Mouse (Mus musculus): ENCODE data around the gene Nbl1. TPM values are rescaled to one million over a fixed set of nuclear protein-coding genes. Genes with fewer than 3 reads are reported as not detected.

Nbl1 gene
- total and polyA plus RNA-seq, 3 experiments, result 0.14 TPM; not detected in 2

DNA sequence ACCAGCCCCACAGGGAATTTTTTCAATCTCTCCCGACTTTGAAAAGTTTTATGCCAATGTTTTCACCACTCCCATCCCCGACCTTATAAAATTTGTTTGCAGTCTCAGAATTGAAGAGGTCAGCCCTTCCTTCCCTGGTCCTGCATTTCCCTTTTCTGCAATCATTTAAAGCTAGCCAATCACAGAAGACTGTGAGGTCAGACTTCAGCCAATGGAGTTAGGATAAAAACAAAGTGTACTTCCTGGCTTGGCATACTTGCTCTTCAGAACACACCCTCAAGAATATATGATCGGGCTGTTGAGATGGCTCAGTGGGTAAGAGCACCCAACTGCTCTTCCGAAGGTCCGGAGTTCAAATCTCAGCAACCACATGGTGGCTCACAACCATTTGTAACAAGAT lies 40.3 kb upstream of the Nbl1 start:
- no peaks in the 10 kb centered on the region for H3K27me3 ChIP-seq (ENCODE audit: control insufficient read depth in 1 of 2, insufficient read depth in 2 of 2, low read length in 2 of 2)
- peaks cover 3 to 10% of the 10 kb centered on the region in 2 experiments for H3K4me1 ChIP-seq (ENCODE audit: control insufficient read depth in 1 of 2, insufficient read depth in 2 of 2, low read length in 2 of 2)
- peaks cover 26% of the 10 kb centered on the region for H3K79me2 ChIP-seq (ENCODE audit: control insufficient read depth, insufficient read depth, low read length, poor library complexity)
- no peak overlapping the region for H3K9ac ChIP-seq (ENCODE audit: control insufficient read depth, low read depth, low read length, poor library complexity, severe bottlenecking)
- peak; percentile 76 for DNase-seq (ENCODE audit: low read depth, low spot score)
- H3K4me3 ChIP-seq (ENCODE audit: control insufficient read depth in 1 of 2, insufficient read depth in 1 of 2, low read depth in 2 of 2, low read length in 2 of 2), result no peak overlapping the region
- no peak for TF ChIP-seq USF2 (IDR thresholded peaks at IDR 0.05; ENCODE audit: borderline replicate concordance in 1 of 2, insufficient read depth in 1 of 2, low read depth in 1 of 2, low read length in 2 of 2)
- TF ChIP-seq NELFE (IDR thresholded peaks at IDR 0.05; ENCODE audit: low read depth, low read length), result no peak
- peak; percentile 61; the same call in 1 of the 2 replicates for TF ChIP-seq ELF1 (IDR thresholded peaks at IDR 0.05; ENCODE audit: low read depth, low read length)
- H3K36me3 ChIP-seq (ENCODE audit: control insufficient read depth in 1 of 2, insufficient read depth in 2 of 2, low read length in 2 of 2), result peaks cover 0 to 15% of the 10 kb centered on the region in 2 experiments; a peak in 2 of 4 replicates
- no peak overlapping the region for H3K27ac ChIP-seq (ENCODE audit: control insufficient read depth, low read depth, low read length)
- no peaks in the 10 kb centered on the region for H3K9me3 ChIP-seq (replicated peaks; ENCODE audit: insufficient read depth, low read length)

DNA sequence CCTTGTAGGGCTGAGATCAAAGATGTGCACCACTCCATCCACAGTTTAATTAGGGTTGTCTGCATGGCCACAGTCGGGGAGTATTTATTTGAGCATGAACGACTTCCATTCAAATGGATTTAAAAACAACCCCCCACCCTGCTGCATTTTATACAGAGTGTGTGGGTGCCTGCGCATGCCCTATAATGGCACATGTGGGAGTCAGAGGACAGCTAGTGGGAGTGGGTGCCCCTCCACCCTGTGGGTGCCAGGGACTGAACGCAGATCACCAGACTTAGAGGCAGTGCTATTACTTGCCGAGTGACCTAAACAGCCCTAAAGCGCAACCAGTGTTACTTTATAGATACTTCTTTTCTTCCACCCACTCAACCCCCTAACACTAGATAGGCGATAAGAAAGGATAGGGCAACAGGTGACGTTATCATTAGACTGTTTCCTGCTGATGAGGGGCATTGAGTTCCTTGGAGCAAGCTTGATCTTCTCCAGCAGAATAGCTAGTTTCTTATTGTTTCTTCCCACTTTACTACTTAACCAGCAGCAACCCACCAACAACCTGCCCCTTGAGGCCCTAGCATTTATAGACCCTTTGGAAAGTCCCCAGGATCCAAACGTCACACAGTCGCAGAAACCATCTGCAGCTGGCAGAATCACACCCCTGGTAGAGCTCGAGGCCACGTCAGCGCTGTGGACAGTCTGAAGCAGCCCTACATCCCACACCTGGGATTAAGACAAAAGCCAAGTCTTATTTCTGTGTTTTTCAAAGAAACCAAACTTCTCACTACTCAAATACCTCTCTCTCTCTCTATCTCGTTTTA lies 39.3 kb upstream of the Nbl1 start:
- H3K79me2 ChIP-seq (ENCODE audit: control insufficient read depth, insufficient read depth, low read length, poor library complexity), result peaks cover 35% of the 10 kb centered on the region
- H3K4me1 ChIP-seq (ENCODE audit: control insufficient read depth in 1 of 2, insufficient read depth in 2 of 2, low read length in 2 of 2), result peaks cover 3 to 10% of the 10 kb centered on the region in 2 experiments
- H3K27me3 ChIP-seq (ENCODE audit: control insufficient read depth in 1 of 2, insufficient read depth in 2 of 2, low read length in 2 of 2), result no peaks in the 10 kb centered on the region
- peak overlapping the region; percentile 97 for H3K27ac ChIP-seq (ENCODE audit: control insufficient read depth, low read depth, low read length)
- DNase-seq (ENCODE audit: low read depth, low spot score), result peak; percentile 87
- peak overlapping the region; percentile 68 for H3K9ac ChIP-seq (ENCODE audit: control insufficient read depth, low read depth, low read length, poor library complexity, severe bottlenecking)
- peak overlapping the region; percentile 50 to 59 for H3K4me3 ChIP-seq (ENCODE audit: control insufficient read depth in 1 of 2, insufficient read depth in 1 of 2, low read depth in 2 of 2, low read length in 2 of 2)
- peaks cover 0 to 15% of the 10 kb centered on the region in 2 experiments; a peak in 2 of 4 replicates for H3K36me3 ChIP-seq (ENCODE audit: control insufficient read depth in 1 of 2, insufficient read depth in 2 of 2, low read length in 2 of 2)
- no peaks in the 10 kb centered on the region for H3K9me3 ChIP-seq (replicated peaks; ENCODE audit: insufficient read depth, low read length)
- peak; percentile 88 for TF ChIP-seq SIN3A (IDR thresholded peaks at IDR 0.05; ENCODE audit: low read length)
- TF ChIP-seq GATA1 (IDR thresholded peaks at IDR 0.05; ENCODE audit: low read depth, low read length), result peak; percentile 96
- no peak for TF ChIP-seq ZMIZ1 (IDR thresholded peaks at IDR 0.05; ENCODE audit: low read depth, low read length)
- peak; percentile 86 for TF ChIP-seq TCF12 (IDR thresholded peaks at IDR 0.05; ENCODE audit: low read depth, low read length)
- TF ChIP-seq MAX (IDR thresholded peaks at IDR 0.05; ENCODE audit: low read length), result peak; percentile 26; the same call in 1 of the 2 replicates
- TF ChIP-seq MYB (IDR thresholded peaks at IDR 0.05; ENCODE audit: low read depth, low read length), result no peak
- TF ChIP-seq ELF1 (IDR thresholded peaks at IDR 0.05; ENCODE audit: low read depth, low read length), result 0 out of 2 replicates have a peak, but pooled peaks have one; percentile 12
- TF ChIP-seq POLR2AphosphoS5 (IDR thresholded peaks at IDR 0.05; ENCODE audit: borderline replicate concordance, low read depth, low read length), result no peak
- TF ChIP-seq E2F4 (IDR thresholded peaks at IDR 0.05; ENCODE audit: borderline replicate concordance, low read depth, low read length), result no peak
- peak; percentile 48; the same call in 1 of the 2 replicates for TF ChIP-seq MYC (IDR thresholded peaks at IDR 0.05; ENCODE audit: low read depth, low read length)
- no peak for TF ChIP-seq CTCF (IDR thresholded peaks at IDR 0.05 in 2 of 3, conservative IDR thresholded peaks at IDR 0.05 in 1 of 3; ENCODE audit: control insufficient read depth in 1 of 3, insufficient read depth in 1 of 3, low read depth in 2 of 3, low read length in 3 of 3, poor library complexity in 1 of 3, severe bottlenecking in 1 of 3)
- TF ChIP-seq BHLHE40 (IDR thresholded peaks at IDR 0.05; ENCODE audit: borderline replicate concordance, low read depth, low read length), result peak; percentile 73
- no peak; the same call in 1 of the 2 replicates for TF ChIP-seq MAFK (IDR thresholded peaks at IDR 0.05; ENCODE audit: borderline replicate concordance, low read depth, low read length)
- no peak for TF ChIP-seq CHD1 (IDR thresholded peaks at IDR 0.05; ENCODE audit: low read depth, low read length)
- peak in 1 of 2 experiments; percentile 47; a peak in 1 of 4 replicates for TF ChIP-seq POLR2A (IDR thresholded peaks at IDR 0.05; ENCODE audit: control insufficient read depth in 1 of 2, insufficient read depth in 1 of 2, low read depth in 1 of 2, low read length in 2 of 2, poor library complexity in 1 of 2)
- peak; percentile 90 for TF ChIP-seq ETS1 (IDR thresholded peaks at IDR 0.05; ENCODE audit: low read depth, low read length)
- TF ChIP-seq MXI1 (IDR thresholded peaks at IDR 0.05; ENCODE audit: low read depth, low read length), result no peak
- peak; percentile 65; the same call in 1 of the 2 replicates for TF ChIP-seq NRF1 (IDR thresholded peaks at IDR 0.05; ENCODE audit: insufficient read depth, low read depth, low read length, poor library complexity, severe bottlenecking)
- no peak for TF ChIP-seq USF2 (IDR thresholded peaks at IDR 0.05; ENCODE audit: borderline replicate concordance in 1 of 2, insufficient read depth in 1 of 2, low read depth in 1 of 2, low read length in 2 of 2)
- TF ChIP-seq HCFC1 (IDR thresholded peaks at IDR 0.05; ENCODE audit: low read depth, low read length), result no peak
- no peak for TF ChIP-seq USF1 (IDR thresholded peaks at IDR 0.05; ENCODE audit: low read depth, low read length)
- TF ChIP-seq ZC3H11A (IDR thresholded peaks at IDR 0.05; ENCODE audit: low read depth, low read length), result no peak
- peak; percentile 87 to 92 for TF ChIP-seq EP300 (IDR thresholded peaks at IDR 0.05; ENCODE audit: low read depth in 1 of 2, low read length in 2 of 2)
- no peak for TF ChIP-seq ZNF384 (IDR thresholded peaks at IDR 0.05; ENCODE audit: low read depth, low read length)
- TF ChIP-seq UBTF (IDR thresholded peaks at IDR 0.05; ENCODE audit: borderline replicate concordance, insufficient read depth, low read depth, low read length), result no peak
- TF ChIP-seq RCOR1 (IDR thresholded peaks at IDR 0.05; ENCODE audit: low read depth, low read length), result peak; percentile 77
- peak; percentile 22; the same call in 1 of the 2 replicates for TF ChIP-seq NELFE (IDR thresholded peaks at IDR 0.05; ENCODE audit: low read depth, low read length)
- peak; percentile 58 for TF ChIP-seq TAL1 (IDR thresholded peaks at IDR 0.05; ENCODE audit: low read length)

All from MEL (cell line).